Mouse (Mus musculus): ENCODE results near the gene Wee2. TPM values are rescaled to one million over a fixed set of nuclear protein-coding genes. Genes with fewer than 3 reads are reported as not detected.

Gene Wee2
- 0.09 and 0.14 TPM in 2 replicates for polyA plus RNA-seq (2014; fragmentation: Nextera tagmentation; extraction: Ambion mirVana)

DNA sequence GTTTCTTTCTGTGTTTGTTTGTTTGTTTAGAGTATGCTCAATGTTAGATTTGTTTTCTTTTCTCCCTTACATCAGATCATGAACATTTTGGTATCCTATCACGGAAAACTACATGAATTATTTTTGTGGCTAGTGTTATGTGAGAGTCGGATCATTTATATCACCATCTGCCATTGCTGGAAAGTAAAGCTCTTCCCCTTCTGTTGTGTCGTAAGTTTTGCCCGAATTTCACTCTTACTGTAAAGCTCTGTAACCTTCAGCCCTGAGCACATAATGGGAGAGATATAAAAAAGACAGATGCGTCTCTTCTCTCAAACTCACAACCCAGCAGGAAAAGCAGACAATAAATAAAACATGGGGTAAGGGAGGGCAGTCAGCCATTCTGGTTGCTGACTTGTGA, at the start of gene Wee2:
TSS of gene Wee2 (plus strand) at position 153 of the 400 bp plus-strand sequence.
- Histone ChIP-seq H3K27ac (replicated peaks; ENCODE audit: low read depth, low read length) (no peak within 1 kb of the TSS), H3K4me2 (ENCODE audit: low read length) (no peak within 1 kb of the TSS), H3K4me3 (replicated peaks; ENCODE audit: low read depth, low read length) (no peak within 1 kb of the TSS), H3K27me3 (ENCODE audit: control insufficient read depth, insufficient read depth, low read length) (no peaks in the 10 kb centered on the region; the same call in 1 of the 2 replicates), H3K36me3 (ENCODE audit: control insufficient read depth, insufficient read depth, low read length) (no peaks in the 10 kb centered on the region), H3K9me3 (ENCODE audit: control insufficient read depth, low read length) (no peaks in the 10 kb centered on the region), H3K4me1 (ENCODE audit: control insufficient read depth, insufficient read depth, low read length) (peaks cover 9% of the 10 kb centered on the region), H3K9ac (replicated peaks; ENCODE audit: low read length) (no peak within 1 kb of the TSS)
- no peak for DNase-seq
- 80% methylated on average over 5 of the region's 5 CpGs for WGBS
- no peak for ATAC-seq (ENCODE audit: low FRiP score, low TSS enrichment)

DNA sequence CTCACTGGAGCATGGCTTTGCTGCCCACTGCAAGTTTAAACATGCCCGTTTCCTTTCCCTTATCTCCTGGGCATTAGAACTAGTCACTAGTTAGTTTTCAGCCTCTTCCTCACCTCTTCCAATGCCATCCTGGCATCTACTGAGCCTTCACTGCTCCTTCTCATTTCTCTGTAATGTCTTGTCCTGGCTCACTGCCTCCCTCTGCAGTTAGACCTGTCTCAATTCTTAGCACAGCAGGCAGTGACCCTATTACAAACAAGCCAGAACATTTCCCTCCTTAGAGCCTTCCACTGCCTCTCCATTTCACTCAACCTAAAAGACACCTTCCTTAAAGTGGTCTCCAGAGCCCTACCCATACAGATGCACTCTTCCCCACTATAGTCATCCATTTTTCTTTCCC, 47.9 kb upstream of the Wee2 start:
- peaks cover 6% of the 10 kb centered on the region; the same call in 1 of the 2 replicates for H3K36me3 ChIP-seq (ENCODE audit: control insufficient read depth, insufficient read depth, low read length)
- DNase-seq, result peak; percentile 37
- WGBS, result 82% methylated on average over 1 of the region's 1 CpGs

DNA sequence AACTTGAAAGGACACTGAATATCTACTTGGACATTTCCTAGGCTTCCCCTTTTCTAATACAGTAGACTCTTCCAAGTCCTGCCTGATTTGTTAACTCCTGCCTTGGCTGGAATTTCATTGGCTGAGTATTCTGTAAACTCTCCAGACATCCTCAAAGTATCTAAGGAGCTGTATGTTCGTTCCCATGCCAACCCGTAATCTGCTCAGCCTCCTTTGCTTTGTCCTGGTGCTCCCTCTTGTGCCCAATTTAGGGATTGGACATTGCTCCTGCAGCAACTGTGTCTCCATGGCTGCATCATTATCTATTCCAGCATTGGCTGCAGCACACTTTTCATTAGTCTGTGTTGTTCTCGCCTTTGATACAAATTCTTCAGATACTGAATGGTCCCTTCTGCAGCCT, 45.7 kb upstream of the Wee2 start:
- WGBS, result under 1% methylated on average over 3 of the region's 3 CpGs
- Histone ChIP-seq H3K4me3 (replicated peaks; ENCODE audit: low read depth, low read length) (no peak overlapping the region), H3K27ac (replicated peaks; ENCODE audit: low read depth, low read length) (no peak overlapping the region), H3K4me2 (ENCODE audit: low read length) (no peak overlapping the region), H3K36me3 (ENCODE audit: control insufficient read depth, insufficient read depth, low read length) (peaks cover 5% of the 10 kb centered on the region; the same call in 1 of the 2 replicates), H3K27me3 (ENCODE audit: control insufficient read depth, insufficient read depth, low read length) (no peaks in the 10 kb centered on the region), H3K9me3 (ENCODE audit: control insufficient read depth, low read length) (no peaks in the 10 kb centered on the region), H3K4me1 (ENCODE audit: control insufficient read depth, insufficient read depth, low read length) (no peaks in the 10 kb centered on the region), H3K9ac (replicated peaks; ENCODE audit: low read length) (no peak overlapping the region)
- ATAC-seq (ENCODE audit: low FRiP score, low TSS enrichment) (peak; percentile 94), DNase-seq (peak; percentile 95)

More for the DNA sequence above, 47.9 kb upstream of the Wee2 start:
- H3K27ac ChIP-seq (replicated peaks; ENCODE audit: low read depth, low read length), result no peak overlapping the region
- no peaks in the 10 kb centered on the region for H3K27me3 ChIP-seq (ENCODE audit: control insufficient read depth, insufficient read depth, low read length)
- H3K9ac ChIP-seq (replicated peaks; ENCODE audit: low read length), result no peak overlapping the region
- no peak for ATAC-seq (ENCODE audit: low FRiP score, low TSS enrichment)
- H3K4me3 ChIP-seq (replicated peaks; ENCODE audit: low read depth, low read length), result no peak overlapping the region
- no peak overlapping the region for H3K4me2 ChIP-seq (ENCODE audit: low read length)
- no peaks in the 10 kb centered on the region for H3K9me3 ChIP-seq (ENCODE audit: control insufficient read depth, low read length)
- no peaks in the 10 kb centered on the region for H3K4me1 ChIP-seq (ENCODE audit: control insufficient read depth, insufficient read depth, low read length)

DNA sequence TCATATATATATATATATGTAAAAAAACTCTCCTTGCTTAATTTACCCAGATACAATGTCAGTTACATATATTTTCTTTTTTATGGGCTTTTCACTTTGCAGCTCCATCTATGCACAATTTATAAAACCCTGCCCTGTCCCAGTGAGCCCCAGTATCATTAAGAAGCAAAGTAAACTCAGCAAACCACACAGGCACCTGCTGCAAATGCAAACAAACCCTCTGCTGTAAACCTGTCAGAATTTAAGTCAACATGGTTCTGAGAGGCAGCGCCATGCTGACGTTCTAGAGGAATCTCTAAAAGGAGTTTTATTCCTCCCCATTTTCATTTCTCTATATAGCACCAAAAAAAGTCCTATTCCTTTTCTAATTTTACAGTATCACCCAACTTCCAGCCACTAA, 36.9 kb upstream of the Wee2 start:
- Histone ChIP-seq H3K27me3 (ENCODE audit: control insufficient read depth, insufficient read depth, low read length) (no peaks in the 10 kb centered on the region), H3K9ac (replicated peaks; ENCODE audit: low read length) (no peak overlapping the region), H3K4me1 (ENCODE audit: control insufficient read depth, insufficient read depth, low read length) (no peaks in the 10 kb centered on the region), H3K4me3 (replicated peaks; ENCODE audit: low read depth, low read length) (no peak overlapping the region), H3K27ac (replicated peaks; ENCODE audit: low read depth, low read length) (no peak overlapping the region), H3K4me2 (ENCODE audit: low read length) (no peak overlapping the region), H3K9me3 (ENCODE audit: control insufficient read depth, low read length) (no peaks in the 10 kb centered on the region), H3K36me3 (ENCODE audit: control insufficient read depth, insufficient read depth, low read length) (peaks cover 59% of the 10 kb centered on the region)
- DNase-seq (no peak), ATAC-seq (ENCODE audit: low FRiP score, low TSS enrichment) (no peak)
- 95% methylated on average over 2 of the region's 2 CpGs for WGBS

DNA sequence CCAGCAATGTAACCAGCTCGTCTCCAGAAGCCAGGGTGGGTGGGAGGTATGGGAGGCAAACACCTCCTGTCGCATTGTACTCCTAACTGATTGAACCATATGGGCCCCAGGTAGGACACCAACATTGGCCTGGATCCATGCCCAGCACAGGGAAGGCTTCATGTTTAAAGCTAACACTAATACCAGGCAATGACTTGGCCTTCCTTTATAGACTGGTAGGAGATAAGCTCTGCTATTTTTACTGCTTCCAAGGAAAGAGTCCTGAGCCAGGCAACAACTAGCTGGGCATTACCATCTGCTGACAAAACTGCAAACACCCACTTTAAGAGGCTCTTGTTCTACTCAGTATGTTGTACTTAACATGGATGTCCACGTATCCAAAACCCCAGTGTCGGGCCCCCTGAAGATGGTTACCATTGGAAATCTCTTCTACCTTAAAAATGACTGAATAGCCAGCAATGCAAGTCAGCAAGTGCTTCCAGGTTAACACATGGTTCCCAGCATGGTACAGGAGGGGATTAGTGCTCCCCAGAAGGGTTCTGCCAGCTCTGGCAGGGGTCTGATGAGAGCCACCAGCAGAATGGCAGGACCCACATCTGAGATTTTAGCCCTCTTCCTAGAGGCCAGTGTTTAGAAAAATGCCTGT, 35.1 kb upstream of the Wee2 start:
- ATAC-seq (ENCODE audit: low FRiP score, low TSS enrichment) (no peak), DNase-seq (no peak)
- 91% methylated on average over 4 of the region's 4 CpGs for WGBS
- H3K9me3 ChIP-seq (ENCODE audit: control insufficient read depth, low read length), result no peaks in the 10 kb centered on the region
- no peaks in the 10 kb centered on the region for H3K27me3 ChIP-seq (ENCODE audit: control insufficient read depth, insufficient read depth, low read length)
- no peak overlapping the region for H3K4me2 ChIP-seq (ENCODE audit: low read length)
- H3K4me1 ChIP-seq (ENCODE audit: control insufficient read depth, insufficient read depth, low read length), result no peaks in the 10 kb centered on the region
- no peak overlapping the region for H3K4me3 ChIP-seq (replicated peaks; ENCODE audit: low read depth, low read length)
- peaks cover 71% of the 10 kb centered on the region for H3K36me3 ChIP-seq (ENCODE audit: control insufficient read depth, insufficient read depth, low read length)
- no peak overlapping the region for H3K27ac ChIP-seq (replicated peaks; ENCODE audit: low read depth, low read length)
- no peak overlapping the region for H3K9ac ChIP-seq (replicated peaks; ENCODE audit: low read length)

DNA sequence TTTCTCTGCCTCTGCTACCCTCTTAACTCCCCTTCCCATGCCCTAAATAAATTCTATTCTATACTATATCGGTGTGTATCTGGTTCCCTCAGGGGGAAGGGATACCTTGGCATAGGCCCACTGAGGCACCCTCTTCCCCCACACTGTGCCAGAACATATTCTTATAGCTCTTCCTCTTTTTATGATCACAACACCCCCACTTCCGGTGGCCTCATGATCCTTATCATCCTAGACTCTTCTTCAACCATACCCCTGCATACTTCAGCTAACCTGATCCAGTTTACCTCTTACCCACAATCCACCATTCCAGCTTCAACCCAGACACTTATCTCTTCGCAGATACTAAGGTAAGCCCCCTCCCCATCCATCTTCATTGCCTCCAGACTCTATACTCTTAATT, 27.8 kb upstream of the Wee2 start:
- WGBS, result 96% methylated on average over 3 of the region's 3 CpGs
- Histone ChIP-seq H3K4me3 (replicated peaks; ENCODE audit: low read depth, low read length) (no peak overlapping the region), H3K36me3 (ENCODE audit: control insufficient read depth, insufficient read depth, low read length) (peaks cover 29% of the 10 kb centered on the region), H3K4me1 (ENCODE audit: control insufficient read depth, insufficient read depth, low read length) (no peaks in the 10 kb centered on the region), H3K4me2 (ENCODE audit: low read length) (no peak overlapping the region), H3K9me3 (ENCODE audit: control insufficient read depth, low read length) (no peaks in the 10 kb centered on the region), H3K27ac (replicated peaks; ENCODE audit: low read depth, low read length) (no peak overlapping the region), H3K9ac (replicated peaks; ENCODE audit: low read length) (no peak overlapping the region), H3K27me3 (ENCODE audit: control insufficient read depth, insufficient read depth, low read length) (no peaks in the 10 kb centered on the region)
- DNase-seq (no peak), ATAC-seq (ENCODE audit: low FRiP score, low TSS enrichment) (no peak)

DNA sequence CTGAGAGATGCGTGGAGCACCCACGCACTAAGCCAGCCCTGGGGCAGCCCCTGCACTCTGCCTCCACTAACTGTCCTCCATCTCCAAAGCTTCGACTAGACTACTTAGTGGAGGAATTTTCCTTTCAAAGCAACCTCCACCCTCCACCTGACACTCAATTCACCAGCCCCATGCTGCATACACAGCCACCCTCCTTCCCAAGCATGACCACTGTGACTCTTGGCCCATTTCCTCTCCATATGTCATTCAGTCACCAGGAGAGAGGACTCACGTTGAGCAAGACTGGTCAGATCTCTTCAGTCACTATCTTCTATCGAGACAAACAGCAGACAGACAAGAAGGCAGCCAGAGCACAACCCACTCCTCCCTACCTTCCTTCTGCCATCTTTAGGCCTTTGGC, 25.8 kb upstream of the Wee2 start:
- H3K9me3 ChIP-seq (ENCODE audit: control insufficient read depth, low read length), result no peaks in the 10 kb centered on the region
- H3K27ac ChIP-seq (replicated peaks; ENCODE audit: low read depth, low read length), result no peak overlapping the region
- H3K4me2 ChIP-seq (ENCODE audit: low read length), result no peak overlapping the region
- H3K27me3 ChIP-seq (ENCODE audit: control insufficient read depth, insufficient read depth, low read length), result no peaks in the 10 kb centered on the region
- H3K4me3 ChIP-seq (replicated peaks; ENCODE audit: low read depth, low read length), result no peak overlapping the region
- peaks cover 10% of the 10 kb centered on the region for H3K36me3 ChIP-seq (ENCODE audit: control insufficient read depth, insufficient read depth, low read length)
- no peak for ATAC-seq (ENCODE audit: low FRiP score, low TSS enrichment)
- no peak for DNase-seq
- H3K9ac ChIP-seq (replicated peaks; ENCODE audit: low read length), result no peak overlapping the region
- WGBS, result 94% methylated on average over 5 of the region's 5 CpGs
- no peaks in the 10 kb centered on the region for H3K4me1 ChIP-seq (ENCODE audit: control insufficient read depth, insufficient read depth, low read length)

DNA sequence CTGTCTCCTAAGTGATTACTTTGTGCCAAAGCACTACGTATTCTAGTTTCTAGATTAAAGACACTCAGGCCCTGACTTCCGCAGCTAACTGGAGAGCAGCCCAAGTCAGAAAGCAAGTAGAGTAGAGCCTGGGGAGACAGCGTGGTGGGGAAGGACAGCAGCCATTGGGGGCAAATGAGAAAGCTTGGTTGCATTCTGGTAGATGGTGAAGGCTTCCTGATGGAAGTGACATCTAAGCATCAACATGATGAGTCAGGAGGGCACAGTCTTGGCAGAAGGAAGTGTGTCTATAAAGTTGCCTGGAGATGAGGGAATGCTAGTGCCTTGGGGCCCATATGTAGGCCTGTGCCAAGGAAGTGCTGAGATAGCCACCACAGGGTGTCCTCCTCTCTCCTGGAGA, 25.3 kb upstream of the Wee2 start:
- Histone ChIP-seq H3K27ac (replicated peaks; ENCODE audit: low read depth, low read length) (no peak overlapping the region), H3K27me3 (ENCODE audit: control insufficient read depth, insufficient read depth, low read length) (no peaks in the 10 kb centered on the region), H3K4me2 (ENCODE audit: low read length) (no peak overlapping the region), H3K9ac (replicated peaks; ENCODE audit: low read length) (no peak overlapping the region), H3K4me1 (ENCODE audit: control insufficient read depth, insufficient read depth, low read length) (no peaks in the 10 kb centered on the region), H3K4me3 (replicated peaks; ENCODE audit: low read depth, low read length) (no peak overlapping the region), H3K36me3 (ENCODE audit: control insufficient read depth, insufficient read depth, low read length) (peaks cover 6% of the 10 kb centered on the region), H3K9me3 (ENCODE audit: control insufficient read depth, low read length) (no peaks in the 10 kb centered on the region)
- 90% methylated on average over 3 of the region's 3 CpGs for WGBS
- DNase-seq (no peak), ATAC-seq (ENCODE audit: low FRiP score, low TSS enrichment) (no peak)

DNA sequence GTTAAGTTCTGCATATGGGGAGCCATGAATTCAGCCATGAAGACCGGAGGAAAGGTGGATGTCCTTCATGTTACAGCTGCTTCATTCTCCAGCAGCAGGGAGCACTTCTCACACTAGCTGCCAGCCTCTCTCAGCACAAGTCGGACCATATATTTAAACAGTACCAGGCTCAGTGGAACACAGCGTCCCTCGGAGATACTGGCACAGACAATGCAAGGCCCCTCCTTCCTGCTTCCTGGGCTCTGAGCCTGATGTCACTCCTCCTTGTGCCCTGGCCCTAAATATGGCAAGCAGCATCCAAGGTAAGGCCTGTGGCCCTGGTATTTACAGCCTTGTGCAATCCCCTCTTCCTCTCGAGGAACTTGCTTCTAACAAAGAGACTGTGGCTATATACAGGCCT, 23.1 kb upstream of the Wee2 start:
- no peak overlapping the region for H3K27ac ChIP-seq (replicated peaks; ENCODE audit: low read depth, low read length)
- peaks cover 4% of the 10 kb centered on the region for H3K36me3 ChIP-seq (ENCODE audit: control insufficient read depth, insufficient read depth, low read length)
- WGBS, result 87% methylated on average over 5 of the region's 5 CpGs
- no peaks in the 10 kb centered on the region for H3K27me3 ChIP-seq (ENCODE audit: control insufficient read depth, insufficient read depth, low read length)
- no peak overlapping the region for H3K9ac ChIP-seq (replicated peaks; ENCODE audit: low read length)
- no peaks in the 10 kb centered on the region for H3K4me1 ChIP-seq (ENCODE audit: control insufficient read depth, insufficient read depth, low read length)
- no peaks in the 10 kb centered on the region for H3K9me3 ChIP-seq (ENCODE audit: control insufficient read depth, low read length)
- ATAC-seq (ENCODE audit: low FRiP score, low TSS enrichment), result no peak
- no peak overlapping the region for H3K4me3 ChIP-seq (replicated peaks; ENCODE audit: low read depth, low read length)
- H3K4me2 ChIP-seq (ENCODE audit: low read length), result no peak overlapping the region
- DNase-seq, result no peak

Data from midbrain, embryonic 14.5 days (tissue).